Mouse (Mus musculus) ES-Bruce4 (cell line): ENCODE data around the gene Grb2.

ENCODE experiments used
- CTCF ChIP-seq: IDR thresholded peaks from one replicate; pipeline ENCODE4 v1.8.1; 2011; ENCODE audit warnings: low read depth, low read length
- POLR2A ChIP-seq: IDR thresholded peaks from one replicate; pipeline ENCODE4 v1.8.1; 2011; ENCODE audit warnings: low read length; ENCODE audit not compliant: insufficient read depth

DNA sequence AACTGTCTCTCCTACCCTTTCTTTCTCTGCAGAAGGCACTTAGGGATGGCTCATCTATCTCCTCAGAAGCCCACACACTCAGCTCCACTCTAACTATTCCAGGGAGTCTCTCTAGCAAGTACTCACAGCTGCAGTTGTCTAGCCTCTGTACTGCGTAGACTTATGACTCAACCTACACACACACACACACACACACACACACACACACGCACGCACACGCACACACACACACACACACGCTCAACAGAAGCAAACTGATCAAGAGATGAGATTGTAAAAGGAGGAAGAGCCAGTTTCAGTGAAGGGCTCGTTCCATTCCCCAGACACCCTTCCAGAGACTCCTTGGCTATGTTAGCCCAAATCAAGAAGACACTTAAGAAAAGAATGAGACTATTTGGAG, 49.9 kb downstream of the Grb2 start:
- TF ChIP-seq CTCF (no peak), POLR2A (no peak)
